Mouse (Mus musculus): ENCODE data around the gene Bves. TPM values are rescaled to one million over a fixed set of nuclear protein-coding genes. Genes with fewer than 3 reads are reported as not detected.

The Bves gene
- not detected for total RNA-seq (2023)

GRCm38 (mm10) chr10:45335434-45336422 is at the start of gene Bves:
Gene Bves (plus strand): TSS chr10:45335772.

Other genes with a start within 250 kb of the Bves start
- not detected for gene Popdc3, start 157.7 kb upstream of the Bves start, total RNA-seq (2023)
- not detected for gene Lin28b, start 150.6 kb downstream of the Bves start, total RNA-seq (2023)
- 10 to 100 TPM; 17.6 to 21.7 TPM for gene Hace1, start 242.1 kb downstream of the Bves start, total RNA-seq (2023)

Data from B cell, adult 67 days (primary cell).